Mouse (Mus musculus) c-Kit-positive CD71-positive TER-119-positive erythroid progenitor cells, embryonic 14.5 days (primary cell): Measurements from ENCODE around the gene Pik3r6.

ENCODE experiments used
- DNase-seq: peaks from one replicate; pipeline ENCODE4 v3.0.0-alpha.2; 2013; ENCODE audit warnings: low spot score

Gene Pik3r6

DNA sequence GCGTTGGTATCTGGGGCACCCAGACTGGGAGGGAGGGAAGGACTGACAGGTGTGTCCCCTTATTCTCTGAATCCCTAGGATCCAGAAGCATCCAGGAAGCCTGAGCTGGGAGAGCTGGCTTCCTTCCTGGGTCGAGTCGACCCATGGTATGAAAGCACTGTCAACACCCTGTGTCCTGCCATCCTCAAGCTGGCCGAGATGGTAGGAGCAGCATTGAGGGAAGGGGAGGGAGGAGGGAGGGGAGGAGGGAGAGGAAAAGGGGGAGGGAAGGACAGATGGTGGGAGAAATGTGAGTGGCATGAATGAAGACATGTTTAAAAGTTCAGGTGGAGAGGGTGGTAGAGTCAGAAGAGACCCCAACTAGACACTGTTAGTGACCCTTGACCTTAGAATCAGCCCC is 33.2 kb downstream of the Pik3r6 start:
- no peak for DNase-seq

DNA sequence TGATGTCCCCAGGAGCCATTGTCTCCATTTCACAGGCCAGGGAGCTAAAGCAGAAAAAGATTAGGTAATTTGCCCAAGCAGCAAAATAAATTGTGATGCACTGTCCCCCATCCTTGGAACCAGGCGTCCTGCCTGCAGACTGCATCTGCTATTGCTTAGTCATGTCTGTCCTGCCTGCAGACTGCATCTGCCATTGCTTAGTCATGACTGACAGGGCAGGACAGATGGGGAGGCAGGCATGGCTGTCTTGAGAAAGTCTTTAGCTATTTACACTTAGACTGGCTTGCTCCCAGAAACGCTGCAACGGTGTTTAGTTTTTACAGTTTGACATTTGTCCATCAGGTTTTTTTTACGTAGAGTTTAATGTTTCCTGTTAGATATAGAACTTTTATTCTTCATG is 33.6 kb downstream of the Pik3r6 start:
- DNase-seq: no peak

- DNase-seq: no peak
These were observed 36.8 kb downstream of the Pik3r6 start for GRCm38 (mm10) chr11:68539621-68540020.

GRCm38 (mm10) chr11:68544554-68544953 is 41.7 kb downstream of the Pik3r6 start:
- no peak for DNase-seq

DNA sequence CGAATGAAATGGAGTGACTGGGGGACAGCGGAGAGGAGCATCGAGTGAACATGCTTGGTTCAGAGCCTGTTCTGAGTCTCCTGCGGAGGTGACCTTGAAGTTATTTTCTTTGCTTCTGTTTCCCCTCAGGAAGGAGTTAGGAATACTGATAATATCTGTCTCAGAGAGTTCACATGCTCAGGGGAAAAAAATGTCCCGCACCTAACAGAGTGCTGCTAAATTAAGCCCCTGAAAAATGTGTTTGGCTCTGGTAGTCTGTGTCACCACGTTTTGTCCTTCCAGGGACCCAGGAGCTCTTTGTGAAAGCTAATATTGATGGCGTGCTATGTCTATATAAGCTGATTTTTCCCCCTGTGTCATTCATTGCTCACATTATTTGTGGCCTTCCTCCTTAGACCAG is 42.4 kb downstream of the Pik3r6 start:
- no peak for DNase-seq

DNA sequence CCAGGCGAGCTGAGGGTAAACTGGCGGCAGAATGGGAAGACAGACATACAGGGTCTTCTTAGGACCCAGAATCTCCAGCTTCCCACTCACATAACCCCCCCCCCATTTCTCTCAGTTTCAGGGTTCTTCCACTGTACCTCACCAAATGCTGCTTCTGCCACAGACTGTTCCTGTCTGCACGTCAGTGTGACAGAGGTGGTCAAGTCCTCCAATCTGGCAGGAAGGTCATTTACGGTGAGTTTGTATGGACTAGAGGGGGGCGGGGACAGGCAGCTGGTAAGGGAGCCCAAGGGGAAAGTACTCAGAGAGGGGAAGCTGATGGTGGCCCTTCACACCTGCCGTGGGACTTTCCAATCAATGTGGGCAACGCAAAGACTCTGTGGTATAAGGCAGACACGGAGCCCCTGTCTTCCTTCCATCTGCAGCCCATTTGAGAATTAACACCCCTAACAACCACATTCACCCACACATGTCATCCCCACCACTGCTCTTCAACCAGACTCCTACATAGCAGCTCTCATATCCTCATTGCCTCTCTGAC is 42.9 kb downstream of the Pik3r6 start:
- DNase-seq: no peak

DNA sequence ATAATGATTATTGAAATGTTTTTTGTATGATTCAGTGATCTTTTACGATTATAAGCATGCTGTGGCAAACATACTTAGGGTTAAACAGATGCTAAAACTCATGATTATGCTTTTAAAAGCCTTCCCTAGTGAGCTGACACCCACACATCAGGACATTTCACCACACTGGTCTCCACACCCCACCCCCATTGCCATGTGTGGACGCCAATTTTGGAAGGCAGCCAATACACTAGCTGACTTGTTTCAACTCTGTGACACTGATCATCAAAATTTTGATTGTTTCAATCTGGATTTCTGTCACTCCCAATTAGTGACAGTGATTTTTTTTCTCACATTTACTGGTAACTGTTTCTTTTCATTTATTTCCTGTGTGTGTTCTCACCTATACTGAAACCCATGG is 44.7 kb downstream of the Pik3r6 start:
- DNase-seq: no peak

- DNase-seq: peak; percentile 10
These were observed 46.8 kb downstream of the Pik3r6 start for GRCm38 (mm10) chr11:68549597-68549996.

DNA sequence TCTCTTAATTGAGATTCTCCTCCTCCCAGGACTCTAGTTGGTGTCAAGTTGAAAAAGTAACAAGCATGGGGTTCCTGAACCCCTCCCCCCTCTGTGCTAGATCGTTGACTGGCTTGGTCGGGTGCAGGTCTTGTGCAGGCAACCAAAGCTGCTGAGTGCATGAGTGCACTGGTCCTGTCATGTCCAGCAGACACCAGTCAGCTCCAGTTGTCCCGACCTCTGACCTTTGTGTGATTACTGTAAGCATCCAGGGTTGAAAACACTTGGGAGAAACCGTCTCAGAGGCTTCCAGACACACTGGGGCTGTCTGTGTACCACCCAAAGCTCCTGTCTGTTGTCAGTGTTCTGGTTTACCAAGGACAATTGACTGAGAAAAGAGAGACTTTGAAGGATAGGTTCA is 47.5 kb downstream of the Pik3r6 start:
- no peak for DNase-seq

DNA sequence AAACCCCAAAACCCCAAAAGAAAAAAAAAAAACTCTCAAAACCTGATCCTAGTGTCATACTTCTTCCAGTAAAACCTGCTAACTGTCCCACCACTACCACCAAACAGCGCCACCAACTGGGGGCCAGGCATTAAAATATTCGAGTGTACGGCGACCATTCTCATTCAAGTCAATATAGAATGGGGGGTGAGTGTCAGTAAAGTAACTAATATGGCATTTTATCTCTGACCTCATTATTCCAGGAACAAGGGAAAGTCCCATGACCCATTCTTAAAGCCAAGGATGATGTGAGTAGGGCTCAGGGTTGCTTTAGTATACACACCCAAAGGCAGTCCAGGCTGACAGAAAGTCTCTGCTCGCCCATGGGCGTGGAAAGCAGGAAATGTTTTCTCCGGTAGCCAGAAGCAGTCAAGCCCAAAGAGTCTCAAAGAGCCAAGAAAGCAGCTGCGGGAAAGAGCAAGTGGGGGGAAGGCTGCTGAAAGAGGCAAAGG is 51.2 kb downstream of the Pik3r6 start:
- no peak for DNase-seq

DNA sequence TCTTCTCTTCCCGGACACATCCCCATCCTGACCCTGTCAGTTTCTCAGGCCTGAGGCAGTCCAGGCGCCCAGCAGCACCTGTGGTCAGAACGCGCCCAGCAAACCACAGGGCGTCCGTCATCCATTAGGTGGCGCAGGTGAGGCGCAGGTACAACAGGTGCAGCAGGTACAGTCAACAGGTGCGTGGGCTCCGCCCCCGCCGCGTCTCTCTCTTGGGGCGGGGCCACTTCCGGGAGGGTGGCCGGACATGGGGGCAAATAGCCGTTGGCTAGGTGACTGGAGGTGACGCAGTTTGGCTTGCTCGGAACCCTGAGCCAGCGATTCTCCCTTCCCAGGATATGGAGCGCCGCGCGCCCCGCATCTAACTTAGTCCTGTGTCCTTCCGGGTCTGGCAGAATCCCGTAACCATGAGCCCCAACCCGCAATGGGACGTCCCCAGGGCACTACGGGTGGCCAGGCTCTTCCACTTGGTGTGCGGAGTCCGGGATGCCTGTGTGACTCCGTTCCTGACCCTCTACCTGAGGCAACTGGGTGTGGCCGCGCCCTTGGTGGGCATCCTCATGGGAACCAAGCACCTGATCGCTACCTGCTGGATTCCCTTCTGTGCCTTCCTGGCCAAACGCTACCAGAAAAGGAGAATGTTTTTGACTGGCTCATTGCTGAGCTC is 53.2 kb downstream of the Pik3r6 start, which contains the start of gene Mfsd6l:
Gene Mfsd6l, plus strand, starts transcription at position 269 of the 667 bp plus-strand sequence.
- no peak for DNase-seq

GRCm38 (mm10) chr11:68559546-68559945 is 56.7 kb downstream of the Pik3r6 start:
- no peak for DNase-seq

DNA sequence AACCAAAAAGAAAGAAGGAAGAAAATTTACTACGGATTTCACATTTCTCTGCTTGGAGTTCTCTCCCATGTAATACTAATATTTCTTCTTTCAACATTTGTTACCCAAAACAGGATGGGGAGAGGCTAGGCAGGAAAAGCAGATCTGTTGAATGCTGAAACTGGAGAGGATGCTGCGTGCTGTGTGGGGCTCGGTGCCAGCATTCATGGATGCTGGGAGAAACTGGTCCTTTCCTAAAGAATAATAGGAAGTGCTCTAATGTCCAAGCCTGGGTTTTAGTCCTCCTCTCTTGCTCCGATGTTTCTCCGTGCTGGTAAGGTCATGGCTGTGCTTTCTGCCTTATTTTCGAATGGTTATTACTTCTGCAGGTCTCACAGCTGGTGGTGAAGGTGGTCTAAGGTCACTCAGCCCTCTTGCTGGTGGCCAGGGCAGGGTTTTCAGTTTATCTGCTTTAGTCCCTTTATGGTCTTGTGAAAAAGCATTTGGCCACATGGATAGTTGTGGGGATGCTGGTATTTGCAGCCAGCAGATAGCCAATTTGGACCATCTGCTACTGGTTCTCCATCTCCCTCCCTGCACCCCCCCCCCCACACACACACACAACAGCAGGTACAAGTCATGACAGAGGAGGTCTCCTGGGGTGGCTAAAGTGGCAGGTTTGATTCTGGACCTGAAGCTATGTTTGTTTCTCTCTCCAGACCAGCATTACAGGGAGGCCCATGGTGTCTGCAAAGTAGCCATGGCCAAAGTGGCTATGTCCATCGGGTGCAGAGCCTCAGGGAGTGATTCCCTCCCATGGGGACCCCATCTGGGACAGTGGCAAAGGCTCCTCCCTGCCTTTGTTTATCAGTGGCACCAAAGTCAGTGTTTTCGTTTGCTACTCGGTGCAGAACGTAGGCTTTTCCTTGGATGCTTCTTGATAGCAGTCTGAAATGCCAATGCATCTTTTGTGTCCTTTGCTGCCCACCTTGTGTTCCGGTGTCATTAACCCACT is 59.4 kb downstream of the Pik3r6 start:
- DNase-seq: no peak

DNA sequence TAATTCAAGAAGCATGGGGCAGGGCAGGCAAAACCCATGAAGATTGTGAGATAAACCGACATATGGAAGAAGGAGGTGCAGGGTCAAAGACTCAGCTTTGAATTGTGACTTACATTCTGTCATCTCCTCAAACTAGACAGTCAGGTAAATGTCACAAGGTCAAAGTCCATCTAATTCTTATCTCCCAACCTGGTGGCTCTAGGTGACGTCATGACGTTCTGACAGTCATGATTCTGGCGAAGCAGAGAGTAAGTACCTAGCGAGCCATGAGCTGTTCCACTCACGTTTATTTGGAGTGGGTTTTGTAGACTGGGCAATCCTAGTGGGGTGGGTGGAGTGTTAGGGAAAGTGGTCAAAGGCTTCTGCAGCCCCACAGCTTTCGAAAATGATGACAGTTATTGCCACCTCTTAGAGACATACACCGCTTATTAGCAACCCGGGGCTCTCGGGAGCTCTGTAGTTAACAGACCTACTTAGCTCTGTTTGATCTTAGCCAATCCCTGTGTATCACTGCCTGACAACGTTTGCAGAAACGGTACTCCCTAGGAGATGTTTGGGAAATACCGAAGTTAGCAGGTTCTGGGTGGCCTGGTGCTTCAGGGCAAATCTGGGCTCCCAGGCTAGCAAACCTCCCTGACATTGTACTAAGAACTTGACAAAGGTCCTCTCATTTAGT is 61.7 kb downstream of the Pik3r6 start:
- no peak for DNase-seq

- DNase-seq: no peak
These were observed 62.2 kb downstream of the Pik3r6 start for GRCm38 (mm10) chr11:68565032-68565429.

DNA sequence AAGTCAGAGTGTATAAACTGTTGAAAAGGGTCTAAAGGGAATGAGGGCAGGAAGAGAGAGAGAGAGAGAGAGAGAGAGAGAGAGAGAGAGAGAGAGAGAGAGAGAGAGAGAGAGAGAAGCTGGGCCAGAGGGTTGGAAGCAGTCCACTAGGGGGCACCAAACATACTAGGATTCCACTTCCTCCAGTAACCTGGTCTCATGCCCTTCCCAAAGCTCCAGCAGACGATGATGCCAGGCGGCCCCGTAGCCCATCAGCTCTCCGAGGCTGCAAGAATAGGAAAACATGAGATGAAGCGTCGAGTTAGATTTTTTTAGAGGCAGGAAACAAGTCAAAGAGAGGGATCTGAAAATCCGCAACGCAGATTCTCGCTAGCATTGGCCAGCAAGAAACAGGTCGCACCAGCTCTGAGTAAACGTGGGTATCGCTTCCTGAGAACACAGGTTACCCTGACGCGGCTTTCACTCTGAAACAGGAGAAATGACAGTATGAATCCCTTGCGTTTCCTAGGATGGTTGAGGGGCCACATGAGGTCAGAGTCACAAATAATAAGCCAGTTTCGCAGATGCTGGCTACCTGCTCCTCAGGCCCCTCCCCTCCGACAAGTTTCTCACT is 63.7 kb downstream of the Pik3r6 start:
- peak; percentile 45 for DNase-seq

DNA sequence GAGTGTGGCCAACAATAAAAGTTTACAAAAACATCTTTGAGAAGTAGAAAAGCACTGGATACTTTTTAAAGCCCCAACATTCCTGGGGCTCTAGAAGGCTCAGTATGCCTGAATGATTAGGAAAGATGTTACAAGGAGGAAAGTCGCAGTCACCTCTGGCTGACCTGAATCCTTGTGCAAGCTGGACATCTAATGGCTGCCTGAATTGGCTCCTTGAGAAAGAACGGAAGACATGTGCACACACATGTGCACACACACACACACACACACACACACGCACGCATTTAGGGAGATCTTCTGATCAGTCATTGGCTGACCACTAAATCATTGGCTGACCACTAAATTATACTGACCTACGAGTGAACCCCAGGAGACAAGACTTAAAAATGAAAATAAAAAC is 68.0 kb downstream of the Pik3r6 start:
- no peak for DNase-seq

- no peak for DNase-seq
These were observed 74.3 kb downstream of the Pik3r6 start for GRCm38 (mm10) chr11:68577076-68577475.

GRCm38 (mm10) chr11:68579462-68579881 is 76.7 kb downstream of the Pik3r6 start:
- no peak for DNase-seq

DNA sequence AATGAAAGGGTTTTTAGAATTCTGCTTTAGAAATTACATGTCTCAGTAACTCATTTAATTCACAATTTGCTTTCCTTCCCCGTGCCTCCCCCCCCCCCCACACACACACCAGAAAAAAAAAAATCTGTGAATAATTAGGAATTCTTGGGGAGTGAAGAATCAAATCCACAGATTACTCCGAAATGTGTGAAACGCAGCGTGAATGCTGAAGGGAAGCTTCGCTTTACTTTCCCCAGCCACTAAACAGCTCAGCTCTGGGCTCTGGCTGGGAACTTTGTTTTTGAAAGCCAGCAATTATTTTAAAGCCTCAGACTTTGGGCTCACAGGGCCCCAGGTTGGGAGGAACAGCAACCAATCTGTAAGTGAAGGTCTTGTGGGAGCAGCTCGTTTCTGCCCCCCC is 77.7 kb downstream of the Pik3r6 start:
- DNase-seq: no peak

- DNase-seq: no peak
These were observed 80.4 kb downstream of the Pik3r6 start for GRCm38 (mm10) chr11:68583225-68583624.
